Mouse (Mus musculus): Measurements from ENCODE around the gene Rd3. TPM values are rescaled to one million over a fixed set of nuclear protein-coding genes. Genes with fewer than 3 reads are reported as not detected.

The Rd3 gene
- 1 to 10 TPM in 1 of 2 experiments, under 1 TPM in 1; 0.40 to 1.0 TPM for total RNA-seq (2021)
- long read RNA-seq, partial matches to known transcripts: 0 of 1 reads
- long read RNA-seq, other reads (novel, unspliced or antisense): 0 of 1 reads

DNA sequence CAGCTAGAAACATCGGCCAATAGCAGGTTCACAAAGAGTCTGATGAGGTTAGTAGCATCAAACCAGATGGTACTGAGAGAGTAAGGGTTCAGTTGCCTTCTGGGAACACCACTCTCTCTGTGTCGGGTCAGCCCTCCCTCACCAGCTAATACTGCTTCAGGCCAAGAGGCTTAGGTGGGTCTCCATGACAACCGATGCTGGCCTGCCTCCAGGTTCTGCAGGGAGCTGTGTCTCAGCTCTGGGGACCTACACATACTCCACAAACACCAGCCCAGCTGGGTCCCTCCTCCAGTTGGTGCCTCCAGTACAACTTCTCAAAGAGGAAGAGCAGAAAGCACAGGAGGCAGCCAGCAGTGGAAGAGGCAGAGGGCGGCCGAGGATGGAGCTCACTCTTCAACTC, at the start of gene Rd3:
Gene Rd3 (plus strand): TSS at position 184 of the 400 bp plus-strand sequence.
- peak; percentile 67 for DNase-seq (ENCODE audit: low spot score in 2 of 2)

- no peak for DNase-seq (ENCODE audit: low spot score in 2 of 2)
These were observed 48.8 kb upstream of the Rd3 start for GRCm38 (mm10) chr1:191928345-191928744.

- DNase-seq (ENCODE audit: low spot score in 2 of 2): no peak
These were observed 48.1 kb upstream of the Rd3 start for GRCm38 (mm10) chr1:191929065-191929464.

DNA sequence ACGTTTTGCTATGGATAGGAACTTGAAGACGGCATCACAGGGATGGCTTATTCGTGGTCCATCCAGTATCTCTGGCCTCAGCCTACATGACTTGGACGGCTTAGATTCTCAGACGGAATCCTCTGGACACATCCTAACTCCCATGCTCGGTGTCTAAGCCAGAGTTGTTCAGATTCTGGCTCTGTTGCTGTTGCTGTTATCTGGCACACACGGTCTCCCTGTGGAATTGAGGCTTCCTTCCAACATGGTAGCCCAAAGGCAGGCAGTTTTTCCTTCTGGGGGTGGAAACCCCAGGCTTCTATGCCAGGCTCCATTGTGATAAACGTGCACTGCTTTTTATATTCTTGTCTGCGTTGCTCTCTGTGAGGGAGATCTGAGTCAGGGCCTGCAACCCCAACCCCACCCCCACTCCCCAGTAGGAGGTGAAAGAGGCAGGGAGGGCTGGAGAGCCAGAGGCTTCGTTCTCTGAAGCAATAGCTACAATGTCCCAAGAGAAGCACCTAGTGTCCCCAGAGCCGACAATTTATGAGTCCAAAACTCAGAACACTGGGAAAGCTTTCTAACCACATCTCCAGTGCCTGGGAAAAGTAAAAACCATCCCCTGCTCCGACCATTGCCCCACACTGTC, 47.2 kb upstream of the Rd3 start:
- no peak for DNase-seq (ENCODE audit: low spot score in 2 of 2)

GRCm38 (mm10) chr1:191930525-191931105, 46.6 kb upstream of the Rd3 start:
- no peak for DNase-seq (ENCODE audit: low spot score in 2 of 2)

DNA sequence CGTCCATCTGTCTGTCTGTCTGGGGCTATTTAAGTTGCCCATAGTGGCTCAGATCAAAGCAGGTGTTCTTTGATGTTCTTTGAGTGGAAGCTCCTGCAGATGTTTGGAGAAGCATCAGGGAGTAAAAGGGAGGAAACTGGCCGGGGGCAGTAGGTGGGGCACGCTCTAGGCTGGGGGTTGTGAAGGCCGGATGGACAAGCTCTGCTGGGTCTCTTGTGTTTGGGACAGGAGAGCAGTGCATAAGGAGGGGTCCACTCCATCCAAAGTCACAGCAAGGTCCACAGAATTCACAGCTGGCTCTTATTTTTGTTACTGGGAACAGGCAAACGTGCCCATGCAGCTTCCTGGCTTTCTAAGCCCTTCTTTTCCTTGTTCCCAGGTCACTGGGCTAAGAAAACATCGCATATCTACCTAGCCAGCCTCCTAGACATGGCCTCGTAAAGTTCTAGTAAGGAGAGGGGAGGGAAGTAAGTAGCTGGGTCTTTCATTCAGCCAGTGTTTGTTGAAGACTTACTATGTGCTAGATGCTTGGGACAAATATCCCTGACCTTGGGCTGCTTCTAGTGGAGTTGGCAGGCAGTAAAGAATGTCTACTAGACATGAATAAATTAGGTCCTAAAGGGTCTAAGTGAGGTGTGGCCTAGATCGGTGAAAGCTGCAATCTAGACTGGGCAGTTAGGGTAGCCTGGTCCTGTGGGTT, 44.7 kb upstream of the Rd3 start:
- no peak for DNase-seq (ENCODE audit: low spot score in 2 of 2)

GRCm38 (mm10) chr1:191932986-191933632, 44.1 kb upstream of the Rd3 start:
- no peak for DNase-seq (ENCODE audit: low spot score in 2 of 2)

DNA sequence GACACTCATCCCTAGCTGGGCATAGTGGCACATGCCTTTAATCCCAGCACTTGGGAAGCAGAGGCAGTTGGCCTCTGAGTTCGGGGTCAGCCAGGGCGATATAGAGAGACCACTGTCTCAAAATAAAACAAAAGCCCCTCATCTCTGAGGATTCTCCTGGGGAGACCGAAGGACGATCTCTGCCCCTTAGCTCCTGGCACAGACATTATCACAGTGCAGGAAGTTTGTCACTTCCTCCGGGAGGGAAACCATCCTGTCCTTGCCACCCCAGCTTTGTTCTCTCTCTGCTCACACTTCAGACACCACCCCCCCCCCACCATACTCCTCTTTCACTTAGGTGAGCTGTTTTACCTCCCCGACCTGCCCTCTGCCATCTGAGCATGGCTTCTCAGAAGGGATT, 33.5 kb upstream of the Rd3 start:
- no peak for DNase-seq (ENCODE audit: low spot score in 2 of 2)

GRCm38 (mm10) chr1:191945341-191945740, 31.8 kb upstream of the Rd3 start:
- DNase-seq (ENCODE audit: low spot score in 2 of 2): no peak

DNA sequence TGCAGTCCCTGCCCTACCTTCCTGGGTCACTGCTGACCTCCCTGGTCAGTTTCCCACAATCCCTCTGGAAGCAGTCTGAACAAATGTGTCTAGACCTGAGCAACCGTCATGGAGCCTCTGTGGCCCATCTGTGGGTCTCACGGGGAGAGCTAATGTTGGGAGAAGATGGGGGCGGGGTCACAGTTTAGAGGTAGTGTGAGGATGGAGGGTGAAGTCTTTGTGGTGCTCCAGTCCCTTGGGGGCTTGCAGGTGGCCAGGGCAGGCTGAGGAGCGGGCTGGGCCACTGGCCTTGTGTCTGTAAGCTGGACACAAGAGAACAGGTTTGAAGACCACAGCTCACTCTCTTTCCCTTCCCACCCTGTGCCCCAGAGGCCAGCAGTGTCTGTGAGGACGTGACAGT, 31.4 kb upstream of the Rd3 start:
- no peak for DNase-seq (ENCODE audit: low spot score in 2 of 2)

GRCm38 (mm10) chr1:191946261-191946660, 30.9 kb upstream of the Rd3 start:
- DNase-seq (ENCODE audit: low spot score in 2 of 2): no peak

- no peak for DNase-seq (ENCODE audit: low spot score in 2 of 2)
These were observed 30.3 kb upstream of the Rd3 start for GRCm38 (mm10) chr1:191946835-191947234.

GRCm38 (mm10) chr1:191947796-191948195, 29.4 kb upstream of the Rd3 start:
- DNase-seq (ENCODE audit: low spot score in 2 of 2): no peak

DNA sequence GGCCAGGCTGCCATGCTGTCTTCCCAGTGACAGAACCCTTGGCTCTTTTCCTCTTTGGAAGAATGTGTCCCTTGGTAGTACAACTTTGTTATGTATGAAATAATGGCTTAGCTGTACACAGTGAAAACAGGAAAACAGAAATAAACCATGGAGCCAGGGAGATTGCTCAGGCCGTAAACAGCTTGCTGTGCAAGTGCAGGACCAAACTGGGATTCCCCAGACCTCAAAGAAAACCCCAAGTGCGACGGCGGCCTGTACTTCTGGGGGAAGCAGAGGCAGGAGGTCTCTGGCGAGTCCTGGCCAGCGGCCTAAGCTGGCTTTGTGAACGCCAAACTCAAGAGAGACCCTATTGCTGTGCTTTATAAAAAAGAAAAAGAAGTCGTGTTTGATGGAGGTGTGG, 28.6 kb upstream of the Rd3 start:
- no peak for DNase-seq (ENCODE audit: low spot score in 2 of 2)

GRCm38 (mm10) chr1:191950611-191951010, 26.6 kb upstream of the Rd3 start:
- DNase-seq (ENCODE audit: low spot score in 2 of 2): no peak

- no peak for DNase-seq (ENCODE audit: low spot score in 2 of 2)
These were observed 24.3 kb upstream of the Rd3 start for GRCm38 (mm10) chr1:191952733-191953335.

GRCm38 (mm10) chr1:191955101-191955500, 22.1 kb upstream of the Rd3 start:
- no peak for DNase-seq (ENCODE audit: low spot score in 2 of 2)

- DNase-seq (ENCODE audit: low spot score in 2 of 2): no peak
These were observed 20.9 kb upstream of the Rd3 start for GRCm38 (mm10) chr1:191956261-191956660.

DNA sequence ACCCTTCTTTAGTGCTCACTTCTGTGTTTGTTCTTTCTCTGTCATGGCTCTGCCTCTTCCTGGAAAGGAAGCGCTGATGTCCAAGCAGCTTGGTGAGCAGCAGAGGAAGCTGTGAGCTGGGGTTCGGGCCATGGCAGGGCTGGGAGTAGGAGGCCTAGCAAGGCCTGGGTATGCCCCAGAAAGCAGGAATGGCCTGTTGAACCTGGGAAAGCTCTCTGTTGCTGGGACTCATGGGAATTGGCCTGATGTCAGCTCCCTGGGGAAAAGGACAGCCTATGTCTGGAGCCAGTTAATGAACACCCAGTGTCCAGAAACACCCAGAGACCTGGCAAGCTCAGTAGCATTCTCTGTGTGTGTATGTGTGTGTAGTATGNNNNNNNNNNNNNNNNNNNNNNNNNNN, 20.3 kb upstream of the Rd3 start:
- DNase-seq (ENCODE audit: low spot score in 2 of 2): no peak

- no peak for DNase-seq (ENCODE audit: low spot score in 2 of 2)
These were observed 19.8 kb upstream of the Rd3 start for GRCm38 (mm10) chr1:191957321-191957720.

GRCm38 (mm10) chr1:191960946-191961345, 16.2 kb upstream of the Rd3 start:
- no peak for DNase-seq (ENCODE audit: low spot score in 2 of 2)

DNA sequence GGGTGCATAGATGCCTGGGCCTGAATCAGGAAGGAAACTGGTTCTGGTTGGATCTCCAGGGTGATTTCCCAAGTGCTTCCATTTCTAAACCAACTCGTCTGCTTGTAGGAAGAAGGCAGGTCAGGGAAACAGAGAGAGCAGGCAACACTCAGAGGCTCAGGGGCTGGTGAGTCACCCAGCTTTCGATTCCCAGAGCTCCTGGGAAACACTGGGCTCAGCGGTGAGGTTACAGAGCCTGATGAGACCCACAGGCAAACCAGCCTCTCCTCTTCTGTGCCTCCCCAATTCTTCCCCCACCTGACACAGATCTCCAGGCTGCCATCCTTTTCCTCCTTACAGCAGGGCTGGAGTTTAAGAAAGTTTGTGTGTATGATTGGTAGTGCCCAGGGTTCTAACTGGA, 13.8 kb upstream of the Rd3 start:
- no peak for DNase-seq (ENCODE audit: low spot score in 2 of 2)

All from layer of hippocampus, postnatal 10 days (tissue).